Mouse (Mus musculus): Measurements from ENCODE around the gene Etl4. TPM values are rescaled to one million over a fixed set of nuclear protein-coding genes. Genes with fewer than 3 reads are reported as not detected.

The Etl4 gene
- total RNA-seq, 1 experiment from 2014 or later, result not detected

GRCm38 (mm10) chr2:20759045-20759662 lies 849.6 kb downstream of the Etl4 start:
- no peak for ATAC-seq (replicated peaks; ENCODE audit: insufficient number of reproducible peaks, low FRiP score, low TSS enrichment, poor library complexity, severe bottlenecking)

- ATAC-seq (replicated peaks; ENCODE audit: insufficient number of reproducible peaks, low FRiP score, low TSS enrichment, poor library complexity, severe bottlenecking), result no peak
Observed at GRCm38 (mm10) chr2:20761320-20761719, 851.7 kb downstream of the Etl4 start.

GRCm38 (mm10) chr2:20761751-20762150 lies 852.2 kb downstream of the Etl4 start:
- ATAC-seq (replicated peaks; ENCODE audit: insufficient number of reproducible peaks, low FRiP score, low TSS enrichment, poor library complexity, severe bottlenecking), result no peak

- no peak for ATAC-seq (replicated peaks; ENCODE audit: insufficient number of reproducible peaks, low FRiP score, low TSS enrichment, poor library complexity, severe bottlenecking)
Observed at GRCm38 (mm10) chr2:20763511-20764212, 854.1 kb downstream of the Etl4 start.

GRCm38 (mm10) chr2:20764566-20765090 lies 855.0 kb downstream of the Etl4 start:
- ATAC-seq (replicated peaks; ENCODE audit: insufficient number of reproducible peaks, low FRiP score, low TSS enrichment, poor library complexity, severe bottlenecking), result no peak

GRCm38 (mm10) chr2:20768681-20769080 lies 859.1 kb downstream of the Etl4 start:
- ATAC-seq (replicated peaks; ENCODE audit: insufficient number of reproducible peaks, low FRiP score, low TSS enrichment, poor library complexity, severe bottlenecking), result no peak

- ATAC-seq (replicated peaks; ENCODE audit: insufficient number of reproducible peaks, low FRiP score, low TSS enrichment, poor library complexity, severe bottlenecking), result no peak
Observed at GRCm38 (mm10) chr2:20770171-20770570, 860.6 kb downstream of the Etl4 start.

- no peak for ATAC-seq (replicated peaks; ENCODE audit: insufficient number of reproducible peaks, low FRiP score, low TSS enrichment, poor library complexity, severe bottlenecking)
Observed at GRCm38 (mm10) chr2:20774462-20774861, 864.9 kb downstream of the Etl4 start.

GRCm38 (mm10) chr2:20776171-20776704 lies 866.7 kb downstream of the Etl4 start:
- no peak for ATAC-seq (replicated peaks; ENCODE audit: insufficient number of reproducible peaks, low FRiP score, low TSS enrichment, poor library complexity, severe bottlenecking)

GRCm38 (mm10) chr2:20777931-20778330 lies 868.4 kb downstream of the Etl4 start:
- no peak for ATAC-seq (replicated peaks; ENCODE audit: insufficient number of reproducible peaks, low FRiP score, low TSS enrichment, poor library complexity, severe bottlenecking)

- no peak for ATAC-seq (replicated peaks; ENCODE audit: insufficient number of reproducible peaks, low FRiP score, low TSS enrichment, poor library complexity, severe bottlenecking)
Observed at GRCm38 (mm10) chr2:20779484-20780381, 870.2 kb downstream of the Etl4 start.

- ATAC-seq (replicated peaks; ENCODE audit: insufficient number of reproducible peaks, low FRiP score, low TSS enrichment, poor library complexity, severe bottlenecking), result no peak
Observed at GRCm38 (mm10) chr2:20801236-20801890, 891.8 kb downstream of the Etl4 start.

- ATAC-seq (replicated peaks; ENCODE audit: insufficient number of reproducible peaks, low FRiP score, low TSS enrichment, poor library complexity, severe bottlenecking), result no peak
Observed at GRCm38 (mm10) chr2:20811506-20811905, 901.9 kb downstream of the Etl4 start.

GRCm38 (mm10) chr2:20813986-20814385 lies 904.4 kb downstream of the Etl4 start:
- no peak for ATAC-seq (replicated peaks; ENCODE audit: insufficient number of reproducible peaks, low FRiP score, low TSS enrichment, poor library complexity, severe bottlenecking)

GRCm38 (mm10) chr2:20818226-20818625 lies 908.6 kb downstream of the Etl4 start:
- no peak for ATAC-seq (replicated peaks; ENCODE audit: insufficient number of reproducible peaks, low FRiP score, low TSS enrichment, poor library complexity, severe bottlenecking)

GRCm38 (mm10) chr2:20826258-20826657 lies 916.7 kb downstream of the Etl4 start:
- no peak for ATAC-seq (replicated peaks; ENCODE audit: insufficient number of reproducible peaks, low FRiP score, low TSS enrichment, poor library complexity, severe bottlenecking)

- ATAC-seq (replicated peaks; ENCODE audit: insufficient number of reproducible peaks, low FRiP score, low TSS enrichment, poor library complexity, severe bottlenecking), result no peak
Observed at GRCm38 (mm10) chr2:20830882-20831281, 921.3 kb downstream of the Etl4 start.

GRCm38 (mm10) chr2:20831608-20832406 lies 922.2 kb downstream of the Etl4 start:
- ATAC-seq (replicated peaks; ENCODE audit: insufficient number of reproducible peaks, low FRiP score, low TSS enrichment, poor library complexity, severe bottlenecking), result no peak
